Mouse (Mus musculus) liver, adult 2 months (tissue): ENCODE results near the gene Vav2.

Source experiments
- CTCF ChIP-seq: fragments of 200-500 bp; IDR thresholded peaks from 2 replicates; pipeline ENCODE4 v1.5.1; 2011; ENCODE audit warnings: low read depth, low read length, control low read depth
- POLR2A ChIP-seq: fragments of 200-500 bp; IDR thresholded peaks from 2 replicates; pipeline ENCODE4 v1.6.1; 2011; ENCODE audit warnings: low read length, control low read depth; ENCODE audit not compliant: insufficient read depth; ENCODE audit errors: extremely low read depth

DNA sequence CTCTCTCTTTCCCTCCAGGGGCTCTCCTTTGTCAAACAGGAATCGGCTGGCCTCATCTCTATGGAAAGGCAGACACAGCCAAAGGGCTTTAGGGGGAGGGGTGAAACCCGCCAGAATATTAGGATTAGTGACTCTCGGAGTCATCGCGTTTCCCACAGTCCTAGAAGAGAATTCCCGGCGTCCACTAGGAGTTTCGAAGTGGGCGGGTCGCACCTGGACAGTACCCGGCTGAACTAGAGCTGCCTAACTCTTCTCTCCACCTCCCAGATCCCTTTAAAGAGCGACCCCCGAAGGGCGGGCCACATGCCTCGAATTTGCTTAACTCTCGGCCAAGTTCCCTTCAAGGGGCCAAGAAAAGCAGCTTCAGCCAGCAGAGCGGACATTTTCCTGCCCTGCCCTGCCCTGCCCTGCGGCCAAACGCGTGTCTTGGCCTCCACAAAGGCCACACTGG lies 1.6 kb downstream of the Vav2 start:
- no peak for TF ChIP-seq CTCF
- TF ChIP-seq POLR2A = no peak
